Mouse (Mus musculus) kidney, adult 8-10 months (tissue): ENCODE results near the gene Pml.
A peak's percentile ranks its signal among the peaks of the same experiment; 100 is the strongest.
"Not testable (repeated sequence)": the region's sequence is repeated elsewhere in the genome, so short reads cannot be mapped to it uniquely, and the experiment has no call there.

ENCODE experiments used
- DNase-seq, 2 experiments: peaks; one replicate each; pipeline ENCODE4 v3.0.0; 2022

Pml gene

DNA sequence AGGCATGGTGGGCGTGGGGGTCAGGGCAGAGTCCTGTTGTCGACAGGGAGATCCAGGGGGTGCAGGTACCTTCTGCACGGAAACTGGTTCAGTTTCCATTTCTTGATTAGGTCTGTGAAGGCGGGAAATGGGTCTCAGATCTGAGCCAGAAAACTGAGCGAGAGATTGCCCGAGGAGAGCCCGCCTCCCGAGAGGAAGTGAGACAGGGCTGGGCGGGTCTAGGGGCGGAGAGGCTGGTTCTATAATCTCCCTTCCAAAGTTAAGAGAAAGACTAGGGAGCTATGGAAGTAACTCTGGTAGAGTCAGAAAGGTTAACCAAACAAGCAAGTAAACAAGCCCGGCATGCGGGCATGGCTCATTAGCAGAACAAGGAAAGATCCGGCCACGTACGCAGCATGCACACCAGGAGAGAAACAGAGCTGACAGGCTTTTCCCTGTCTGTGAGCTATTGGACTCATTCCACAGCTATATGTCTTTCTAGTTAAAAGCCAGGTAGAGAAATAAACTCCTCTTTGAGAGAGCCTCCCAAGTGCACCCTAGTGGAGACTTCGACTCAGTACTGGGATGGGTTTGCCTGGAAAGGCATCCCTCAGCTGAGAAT lies at the start of gene Pml:
Pml (minus strand) TSS at position 195 of the 601 bp plus-strand sequence.
- peak; percentile 84 to 87 for DNase-seq

GRCm38 (mm10) chr9:58297961-58298477 lies 48.4 kb upstream of the Pml start:
- no peak for DNase-seq

- DNase-seq, result no peak
Observed at GRCm38 (mm10) chr9:58297065-58297464, 47.5 kb upstream of the Pml start.

DNA sequence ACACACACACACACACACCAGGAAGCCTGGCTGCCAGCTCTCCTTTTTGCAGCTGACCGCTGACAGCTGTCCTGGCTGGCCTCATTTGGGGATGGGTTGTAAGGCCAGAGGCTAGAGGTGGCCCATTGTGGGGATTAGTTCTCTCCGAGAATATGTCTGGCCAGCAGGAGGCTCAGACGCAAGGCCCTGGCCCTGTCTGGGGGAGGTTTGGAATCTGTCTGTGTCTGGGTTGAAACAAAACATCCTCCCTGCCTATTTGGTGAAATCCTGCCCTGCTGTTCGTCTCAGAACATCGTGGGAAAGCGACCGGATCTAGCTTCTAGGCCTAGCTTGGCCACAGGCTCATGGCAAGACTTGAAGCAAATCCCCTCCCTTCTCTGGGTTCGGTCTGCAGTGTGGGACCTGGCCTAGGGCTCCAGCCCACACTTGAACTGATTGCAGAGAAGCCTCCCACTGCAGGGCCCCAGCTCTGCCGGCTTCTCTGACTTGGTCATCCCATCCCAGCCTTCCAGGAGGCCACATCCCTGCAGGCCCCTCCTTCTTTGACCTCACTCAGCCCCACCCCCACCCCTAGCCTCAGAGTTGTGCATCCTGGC lies 46.3 kb upstream of the Pml start:
- peak in 1 of 2 experiments; percentile 37 for DNase-seq

DNA sequence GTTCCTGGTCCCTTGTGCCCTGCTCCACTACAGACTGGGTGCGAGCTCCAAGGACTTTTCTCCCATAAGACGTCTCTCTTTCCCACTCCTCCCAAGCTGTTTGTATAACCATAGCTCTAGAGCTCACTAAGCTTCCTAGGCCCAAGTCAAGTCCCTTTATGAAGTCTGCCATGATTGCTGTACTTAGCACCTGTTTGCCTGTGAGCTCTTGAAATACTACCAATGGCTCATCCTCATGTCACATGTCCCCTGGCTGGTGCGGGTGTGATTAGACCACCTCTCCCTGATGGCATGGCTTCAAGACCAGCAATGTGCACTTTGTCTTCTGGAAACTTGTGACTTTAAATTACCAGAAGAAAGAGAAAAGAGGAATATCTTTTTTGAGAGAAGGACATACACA lies 45.8 kb upstream of the Pml start:
- DNase-seq, result no peak

DNA sequence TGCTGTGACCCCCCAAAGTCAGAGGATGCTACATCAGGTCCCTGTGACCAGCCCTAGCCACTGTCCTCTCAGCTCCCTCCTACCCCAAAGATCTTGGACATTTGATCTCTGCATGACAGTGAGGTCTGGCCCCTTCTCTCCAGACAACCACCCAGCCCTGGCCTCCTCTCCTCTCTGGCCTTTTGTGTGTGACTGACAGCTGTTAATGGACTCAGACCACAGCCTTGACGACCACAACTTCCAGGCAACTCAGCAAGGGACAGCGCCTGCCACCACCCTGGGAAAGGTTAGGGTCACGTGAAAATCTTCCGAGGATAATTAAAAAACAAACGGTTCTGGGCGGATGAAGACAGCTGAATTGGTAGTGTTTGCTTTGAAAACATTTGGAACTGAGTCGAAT lies 44.9 kb upstream of the Pml start:
- DNase-seq, result no peak

GRCm38 (mm10) chr9:58289901-58290300 lies 40.3 kb upstream of the Pml start:
- DNase-seq, result no peak

GRCm38 (mm10) chr9:58289090-58289489 lies 39.5 kb upstream of the Pml start:
- peak in 1 of 2 experiments; percentile 48 for DNase-seq

GRCm38 (mm10) chr9:58283431-58283830 lies 33.8 kb upstream of the Pml start:
- no peak for DNase-seq

DNA sequence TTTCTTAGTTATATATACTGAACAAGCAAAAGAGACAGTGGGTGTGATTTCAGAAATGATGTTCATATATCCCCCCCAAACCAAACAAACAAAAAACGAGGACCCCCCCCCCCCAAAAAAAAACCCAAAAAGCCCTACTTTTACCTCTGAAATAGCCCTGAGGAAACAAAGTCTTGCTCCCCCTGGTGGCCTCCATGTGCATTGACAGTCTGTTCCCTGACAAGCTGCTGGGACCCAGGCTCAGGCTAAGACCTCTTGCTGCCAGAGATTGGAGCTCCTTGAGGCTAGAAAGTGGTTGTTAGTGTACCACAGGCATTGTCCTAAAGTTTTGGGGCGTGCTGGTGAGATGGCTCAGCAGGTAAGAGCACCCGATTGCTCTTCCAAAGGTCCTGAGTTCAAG lies 32.0 kb upstream of the Pml start:
- peak in 1 of 2 experiments; percentile 39 for DNase-seq

DNA sequence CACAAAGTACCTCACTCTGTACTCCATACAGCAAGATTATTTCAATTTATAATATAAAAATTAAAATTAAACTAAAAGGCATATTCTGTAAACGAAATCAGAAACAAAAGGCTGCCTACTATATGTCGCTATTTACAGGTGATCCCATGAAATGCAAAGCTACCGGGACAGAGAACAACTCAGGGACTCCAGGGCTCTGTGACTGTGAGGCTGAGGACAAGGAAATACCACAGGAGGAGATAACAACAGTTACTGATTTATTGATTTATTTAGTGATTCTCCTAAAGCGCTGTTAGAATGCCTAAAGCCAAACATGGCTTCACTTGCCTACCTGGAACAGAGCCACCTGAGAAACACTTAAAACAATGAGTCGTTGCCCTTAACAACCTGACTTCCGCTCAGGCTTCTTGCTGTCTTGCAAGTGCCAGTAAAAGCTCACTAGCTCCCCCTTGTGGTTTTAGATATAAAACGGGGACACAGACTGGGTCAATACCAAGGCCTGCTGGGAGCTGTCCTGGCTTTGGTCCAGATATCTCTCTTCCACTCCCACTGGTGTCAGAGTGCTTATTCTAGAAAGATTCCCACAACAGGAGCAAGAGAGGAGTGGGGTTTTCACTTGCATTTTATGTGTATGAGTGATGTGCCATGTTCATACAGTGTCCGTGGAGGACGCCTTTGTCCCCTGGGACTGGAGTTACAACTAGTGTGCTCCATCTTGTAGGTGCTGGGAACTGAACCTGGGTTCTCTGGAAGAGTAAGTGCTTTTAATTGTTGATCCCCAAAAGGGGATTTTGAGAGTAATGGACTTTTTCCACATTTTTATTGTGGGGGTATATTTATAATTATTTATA lies 30.9 kb upstream of the Pml start:
- peak; percentile 73 to 85 for DNase-seq

DNA sequence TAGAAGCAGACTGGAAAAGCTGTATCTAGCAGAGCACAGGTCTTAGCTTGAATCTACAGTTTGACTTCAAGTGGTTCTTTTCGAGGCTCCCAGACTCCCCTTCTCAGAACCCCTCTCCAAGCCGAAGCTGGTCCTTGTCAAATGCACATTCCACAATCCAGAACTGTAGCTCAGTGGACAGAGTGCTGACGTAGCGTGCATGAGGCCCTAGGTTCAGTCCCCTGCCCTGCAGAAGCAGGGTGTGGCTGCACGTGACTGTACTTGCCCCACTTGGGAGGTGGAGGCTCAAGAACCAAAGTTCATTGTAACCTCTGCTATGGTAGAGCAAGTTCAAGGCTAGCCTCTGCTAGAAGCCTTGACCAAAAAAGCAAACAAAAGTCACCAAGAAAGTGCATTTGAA lies 30.2 kb upstream of the Pml start:
- DNase-seq, result no peak

DNA sequence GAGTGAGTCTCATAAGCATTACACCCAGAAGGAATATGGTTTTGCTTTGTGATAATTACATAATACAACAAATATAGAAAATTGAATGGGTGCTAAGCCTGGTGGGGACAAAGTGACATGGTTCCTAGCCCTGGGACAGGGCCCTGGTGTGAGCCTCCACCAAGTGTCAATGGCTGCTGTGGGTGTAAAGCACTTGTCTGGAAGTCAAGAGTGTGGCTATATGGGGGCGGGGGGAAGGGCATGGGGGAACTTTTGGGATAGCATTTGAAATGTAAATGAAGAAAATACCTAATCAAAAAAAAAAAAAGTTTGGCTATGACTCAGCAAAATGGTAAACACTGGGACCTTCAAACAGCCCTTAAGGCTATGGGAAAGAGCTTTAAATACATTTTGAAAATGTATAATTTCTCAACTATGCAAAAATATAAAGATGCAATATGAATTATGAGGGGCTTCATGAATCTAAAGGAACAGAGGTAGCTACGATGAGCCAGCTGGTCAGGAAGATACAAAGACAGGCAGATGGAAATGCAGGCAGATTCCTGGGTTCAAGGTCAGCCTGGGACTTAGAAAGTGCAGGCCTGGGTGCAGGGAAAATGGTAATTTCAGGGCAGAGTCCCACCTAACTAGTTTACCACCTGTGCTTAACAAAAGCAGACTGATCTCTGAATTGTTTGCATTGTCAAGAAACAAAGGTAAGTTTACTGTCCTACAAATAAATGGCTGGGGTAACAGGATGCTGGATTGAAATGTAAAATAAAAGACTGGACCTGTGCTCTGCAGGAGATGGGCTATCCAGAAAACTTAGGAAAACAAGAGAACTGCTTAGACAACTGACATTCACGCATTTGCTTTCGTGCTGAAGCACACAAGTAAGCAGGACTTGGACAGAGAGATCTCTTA lies 29.5 kb upstream of the Pml start:
- DNase-seq, result no peak

DNA sequence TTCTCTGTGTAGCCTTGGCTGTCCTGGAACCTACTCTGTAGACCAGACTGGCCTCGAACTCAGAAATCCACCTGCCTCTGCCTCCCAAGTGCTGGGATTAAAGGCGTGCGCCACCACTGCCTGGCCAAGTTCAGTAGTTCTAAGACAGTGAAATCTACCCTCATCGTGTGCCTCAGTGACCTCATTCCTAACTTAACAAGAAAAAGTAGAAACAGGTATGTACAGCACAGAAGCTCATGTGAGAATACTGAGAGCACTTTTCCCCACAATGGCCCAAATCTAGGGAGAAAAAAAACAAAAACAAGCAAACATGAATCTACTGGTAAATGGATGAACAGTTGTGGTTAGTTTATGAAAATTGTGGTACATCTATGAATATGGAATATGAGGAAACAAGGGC lies 28.7 kb upstream of the Pml start:
- DNase-seq, result no peak

DNA sequence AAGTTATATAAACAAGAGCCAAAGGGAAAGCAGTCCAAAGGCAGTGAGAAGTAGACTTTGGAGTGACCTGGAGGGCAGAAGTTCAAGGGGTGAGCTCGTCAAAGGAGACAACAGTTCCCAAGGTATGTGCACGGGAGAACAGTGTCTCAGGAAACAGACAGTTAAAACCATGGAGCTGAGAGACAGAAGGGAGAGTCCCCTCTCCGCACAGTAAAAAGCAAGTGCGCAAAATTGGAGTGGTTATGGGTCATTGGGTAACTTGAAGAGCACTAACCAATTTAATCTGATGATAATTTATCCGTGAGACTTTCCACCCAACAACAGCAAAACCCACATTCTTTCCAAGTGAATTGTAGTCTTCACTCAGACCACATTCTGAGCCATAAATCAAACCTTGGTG lies 26.8 kb upstream of the Pml start:
- DNase-seq, result peak; percentile 60 to 73

GRCm38 (mm10) chr9:58275797-58276196 lies 26.2 kb upstream of the Pml start:
- DNase-seq, result no peak

DNA sequence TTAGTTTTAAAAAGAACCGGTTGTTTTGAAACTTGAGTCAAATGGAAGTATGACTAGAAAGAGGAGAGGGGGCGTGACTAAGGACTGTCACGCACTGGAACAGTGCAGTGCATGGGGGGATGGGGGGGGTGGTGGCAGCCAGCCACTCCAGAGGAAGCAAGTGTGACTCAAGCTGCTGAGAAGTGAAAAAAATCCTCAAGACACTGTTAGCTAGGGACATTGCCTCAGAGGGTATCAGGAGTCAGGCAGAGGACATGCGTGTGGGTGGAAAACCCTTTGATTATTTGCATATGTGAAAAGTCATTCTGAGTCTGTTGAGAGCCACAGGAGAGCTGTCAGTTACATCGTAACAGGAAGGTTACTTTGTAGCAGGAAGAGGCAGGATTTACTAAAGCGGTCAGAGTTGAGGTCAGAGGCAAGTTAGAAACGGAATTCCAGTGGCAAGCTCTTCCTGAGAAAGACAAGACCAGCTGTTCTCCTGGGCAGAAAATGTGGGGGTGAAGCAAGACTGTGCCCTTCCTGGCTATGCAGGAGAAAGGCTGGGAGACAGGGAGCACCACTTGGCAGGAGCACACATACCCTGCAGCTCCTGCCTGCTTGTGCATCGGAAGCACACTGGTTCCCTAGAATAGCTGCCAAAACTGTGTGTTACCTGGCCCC lies 25.7 kb upstream of the Pml start:
- DNase-seq, result peak; percentile 61 to 75

- DNase-seq, result no peak
Observed at GRCm38 (mm10) chr9:58274626-58275025, 25.0 kb upstream of the Pml start.

GRCm38 (mm10) chr9:58274101-58274604 lies 24.6 kb upstream of the Pml start:
- DNase-seq, result no peak

DNA sequence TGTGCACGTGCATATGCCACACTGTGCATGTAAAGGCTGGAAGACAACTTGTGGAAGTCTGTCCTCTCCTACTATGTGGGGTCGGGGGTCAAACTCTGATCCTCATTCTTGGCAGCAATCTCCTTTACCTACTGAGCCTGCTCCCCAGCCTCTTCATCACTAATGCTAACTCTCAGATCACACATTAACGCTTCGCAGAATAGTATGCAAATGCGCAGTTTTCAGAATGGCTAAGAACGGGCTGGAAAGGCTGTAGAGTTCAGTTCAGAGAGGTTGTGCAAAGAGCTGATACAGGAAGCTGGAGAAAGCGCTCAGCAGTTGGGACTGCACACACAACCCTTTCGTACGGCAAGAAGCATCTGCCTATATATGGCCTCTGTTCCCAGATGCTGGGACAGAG lies 23.3 kb upstream of the Pml start:
- peak; percentile 40 to 70 for DNase-seq

DNA sequence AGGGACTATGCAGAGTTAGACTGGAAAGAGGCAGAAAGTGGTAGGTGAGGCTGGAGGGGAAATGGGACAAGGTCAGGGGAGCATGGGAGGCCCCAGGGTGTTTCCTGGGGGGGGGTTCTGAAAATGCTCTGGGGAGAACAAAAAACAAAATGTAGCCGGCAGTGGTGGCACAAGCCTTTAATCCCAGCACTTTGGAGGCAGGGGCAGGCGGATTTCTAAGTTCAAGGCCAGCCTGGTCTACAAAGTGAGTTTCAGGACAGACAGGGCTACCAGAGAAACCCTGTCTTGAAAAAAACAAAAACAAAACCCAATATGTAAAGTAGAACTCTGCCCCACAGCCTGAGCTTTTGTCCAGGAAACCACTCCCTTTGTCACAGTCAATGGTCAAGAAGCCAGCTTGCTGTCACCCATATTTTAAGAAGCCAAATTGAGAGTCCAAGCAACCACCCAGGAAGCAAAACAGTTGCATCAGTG lies 22.5 kb upstream of the Pml start:
- no peak for DNase-seq

DNA sequence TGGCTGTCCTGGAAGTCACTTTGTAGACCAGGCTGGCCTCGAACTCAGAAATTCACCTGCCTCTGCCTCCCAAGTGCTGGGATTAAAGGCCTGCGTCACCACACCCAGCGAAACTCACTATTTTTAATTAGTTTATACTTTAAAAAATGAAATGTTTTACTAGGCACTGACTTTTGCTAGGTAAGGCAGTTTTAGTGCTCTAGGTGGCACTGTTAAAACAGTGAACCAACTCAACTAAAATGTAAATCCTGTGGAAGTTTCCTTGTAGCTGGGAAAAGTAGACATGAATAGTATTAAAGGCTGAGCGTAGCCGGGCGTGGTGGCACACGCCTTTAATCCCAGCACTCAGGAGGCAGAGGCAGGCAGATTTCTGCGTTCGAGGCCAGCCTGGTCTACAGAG lies 22.0 kb upstream of the Pml start:
- not testable (repeated sequence) for DNase-seq
